Mouse (Mus musculus) E14TG2a.4 (cell line): ENCODE data around the gene Bcar3.

Experiments used
- H3K27me3 ChIP-seq: 2 replicates; pipeline ENCODE4 v1.6.1; 2014; ENCODE audit warnings: low read length, control low read depth; ENCODE audit not compliant: insufficient read depth
- H3K36me3 ChIP-seq: 2 replicates; pipeline ENCODE4 v1.6.1; 2014; ENCODE audit warnings: low read length, control low read depth; ENCODE audit not compliant: insufficient read depth
- H3K4me1 ChIP-seq: replicated peaks from 2 replicates; pipeline ENCODE4 v1.6.1; 2014; ENCODE audit warnings: low read depth, low read length, control low read depth
- H3K4me3 ChIP-seq: replicated peaks from 2 replicates; pipeline ENCODE4 v1.5.1; 2014; ENCODE audit warnings: mild to moderate bottlenecking, low read length
- H3K9me3 ChIP-seq: 2 replicates; pipeline ENCODE4 v1.6.1; 2014; ENCODE audit warnings: low read length, control low read depth
- CTCF ChIP-seq: conservative IDR thresholded peaks from 2 replicates; pipeline ENCODE4 v1.5.1; 2014; ENCODE audit warnings: low read length
- NANOG ChIP-seq: IDR thresholded peaks from 2 replicates; pipeline ENCODE4 v1.6.1; 2014; ENCODE audit warnings: borderline replicate concordance, low read length, mixed read lengths
- POU5F1 ChIP-seq: IDR thresholded peaks from 2 replicates; pipeline ENCODE4 v1.6.1; 2014; ENCODE audit warnings: low read length, borderline replicate concordance

Gene Bcar3

DNA sequence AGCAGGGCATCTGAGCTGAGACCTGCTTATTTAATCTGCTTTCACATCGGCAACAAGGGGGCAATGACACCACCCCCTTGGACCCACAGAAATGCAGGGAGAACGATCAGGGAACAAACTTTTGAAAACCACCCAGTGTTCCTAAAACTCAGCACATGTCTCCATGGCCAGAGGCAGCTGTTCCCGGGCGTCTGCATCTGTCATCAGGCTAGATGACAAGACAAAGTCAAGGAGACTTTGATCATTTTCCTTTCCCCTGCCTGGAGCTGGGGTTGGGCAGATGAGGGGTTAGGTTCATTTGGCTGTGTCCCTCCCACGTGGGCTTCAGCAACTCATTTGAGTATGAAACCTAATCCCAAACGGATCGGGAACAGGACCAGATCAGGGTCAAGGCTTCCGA is 120.9 kb downstream of the Bcar3 start:
- Histone ChIP-seq H3K27me3 (peaks cover 39% of the 10 kb centered on the region), H3K9me3 (no peaks in the 10 kb centered on the region), H3K36me3 (no peaks in the 10 kb centered on the region), H3K4me3 (no peak overlapping the region), H3K4me1 (peaks cover 36% of the 10 kb centered on the region)
- no peak for TF ChIP-seq CTCF
- TF ChIP-seq POU5F1: no peak
- no peak for TF ChIP-seq NANOG

DNA sequence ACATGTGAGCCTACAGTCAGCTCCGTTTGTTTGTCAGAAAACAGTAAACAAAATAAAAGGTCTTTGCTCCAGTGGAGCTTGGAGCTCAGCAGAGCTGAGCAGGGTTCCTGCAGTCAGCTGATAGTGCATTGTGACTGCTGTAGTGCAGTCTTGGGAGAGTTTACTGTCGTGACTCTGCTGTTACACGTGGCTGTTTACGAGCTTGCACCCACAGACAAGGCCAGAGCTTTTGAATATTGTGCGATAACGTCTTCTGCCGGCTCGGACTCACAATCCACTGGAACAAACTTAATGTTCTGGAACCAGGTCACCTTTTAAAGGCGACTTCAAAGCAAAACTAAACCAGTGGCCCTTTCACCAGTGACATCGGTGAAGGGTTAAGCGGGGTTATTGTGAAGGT is 123.5 kb downstream of the Bcar3 start:
- no peaks in the 10 kb centered on the region for H3K9me3 ChIP-seq
- no peak overlapping the region for H3K4me3 ChIP-seq
- peaks cover 27% of the 10 kb centered on the region for H3K27me3 ChIP-seq
- peaks cover 51% of the 10 kb centered on the region for H3K4me1 ChIP-seq
- no peaks in the 10 kb centered on the region for H3K36me3 ChIP-seq
- TF ChIP-seq POU5F1: no peak
- no peak for TF ChIP-seq NANOG
- TF ChIP-seq CTCF: no peak

DNA sequence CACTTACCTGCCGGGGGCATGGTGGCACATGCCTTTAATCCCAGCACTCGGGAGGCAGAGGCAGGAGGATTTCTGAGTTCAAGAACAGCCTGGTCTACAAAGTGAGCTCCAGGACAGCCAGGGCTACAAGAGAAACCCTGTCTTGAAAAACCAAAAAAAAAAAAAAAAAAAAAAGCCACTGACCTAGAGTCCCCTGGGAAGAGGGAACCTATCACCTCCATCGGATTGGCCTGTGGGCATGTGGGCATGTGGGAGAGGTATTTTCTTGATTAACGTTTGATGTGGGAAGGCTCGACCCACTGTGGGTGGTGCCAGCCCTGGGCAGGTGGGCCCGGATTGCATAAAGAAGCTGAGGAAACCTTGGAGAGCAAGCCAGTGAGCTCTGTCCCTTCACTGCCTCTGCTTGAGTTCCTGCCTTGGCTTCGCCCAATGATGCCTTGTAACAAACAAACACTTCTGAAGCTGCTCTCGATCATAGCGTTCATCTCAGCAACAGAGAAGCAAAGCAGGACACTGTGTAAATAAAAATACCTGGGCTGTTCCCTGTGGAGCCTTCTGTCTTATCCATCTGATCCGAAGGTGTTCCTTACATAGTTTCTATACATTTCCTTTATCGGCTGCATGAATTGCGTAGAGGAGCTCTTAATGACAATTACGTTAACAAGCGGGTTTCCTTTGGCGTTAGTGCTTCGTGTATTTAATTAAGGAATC is 124.8 kb downstream of the Bcar3 start:
- peaks cover 21% of the 10 kb centered on the region for H3K27me3 ChIP-seq
- H3K4me3 ChIP-seq: no peak overlapping the region
- H3K4me1 ChIP-seq: peaks cover 56% of the 10 kb centered on the region
- H3K36me3 ChIP-seq: peaks cover 5% of the 10 kb centered on the region; the same call in 1 of the 2 replicates
- TF ChIP-seq POU5F1 (no peak), NANOG (no peak), CTCF (no peak)
- H3K9me3 ChIP-seq: no peaks in the 10 kb centered on the region

DNA sequence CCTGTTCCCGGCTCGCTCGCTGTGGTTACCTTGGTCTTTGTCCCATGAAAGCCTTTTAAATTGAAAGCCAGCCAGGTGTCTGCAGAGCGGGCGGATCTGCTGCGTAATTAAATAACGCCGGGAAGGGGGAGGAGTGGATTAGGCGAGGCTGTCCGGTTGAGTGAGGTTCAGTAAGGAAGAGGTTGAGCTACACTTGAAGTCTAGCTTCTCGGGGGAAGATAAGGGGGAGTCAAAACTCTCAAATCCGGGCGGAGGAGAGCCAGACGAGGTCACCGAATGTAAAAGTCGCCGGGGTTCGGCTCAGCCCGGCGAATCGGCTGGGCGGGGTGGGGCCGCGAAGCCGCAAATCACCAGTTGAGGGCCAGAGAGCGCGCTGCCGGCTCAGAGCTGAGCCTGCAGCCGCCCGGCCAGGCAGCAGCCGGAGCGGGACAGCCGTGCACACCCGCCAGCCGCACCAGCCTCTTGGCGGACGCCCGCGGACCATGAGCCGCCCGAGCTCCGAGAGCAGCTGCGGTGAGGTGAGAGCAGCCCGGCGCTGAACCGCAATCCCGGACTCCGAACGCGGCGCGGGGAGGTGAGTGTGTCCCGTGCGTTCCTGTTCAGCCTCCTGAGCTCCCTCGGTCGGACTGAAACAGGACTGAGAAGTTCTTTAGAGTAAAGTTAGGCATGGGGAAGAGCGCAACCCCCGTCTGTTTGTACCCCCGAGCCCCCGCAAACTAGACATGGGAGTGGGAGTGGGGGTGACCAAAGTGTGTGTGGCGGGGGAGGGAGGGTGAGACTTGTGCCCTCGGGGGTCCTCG is 125.9 kb downstream of the Bcar3 start:
- TF ChIP-seq POU5F1: no peak
- no peak for TF ChIP-seq CTCF
- no peak for TF ChIP-seq NANOG
- Histone ChIP-seq H3K4me3 (peak overlapping the region; percentile 85), H3K9me3 (no peaks in the 10 kb centered on the region), H3K4me1 (peaks cover 51% of the 10 kb centered on the region), H3K36me3 (peaks cover 13% of the 10 kb centered on the region; the same call in 1 of the 2 replicates), H3K27me3 (peaks cover 10% of the 10 kb centered on the region)

DNA sequence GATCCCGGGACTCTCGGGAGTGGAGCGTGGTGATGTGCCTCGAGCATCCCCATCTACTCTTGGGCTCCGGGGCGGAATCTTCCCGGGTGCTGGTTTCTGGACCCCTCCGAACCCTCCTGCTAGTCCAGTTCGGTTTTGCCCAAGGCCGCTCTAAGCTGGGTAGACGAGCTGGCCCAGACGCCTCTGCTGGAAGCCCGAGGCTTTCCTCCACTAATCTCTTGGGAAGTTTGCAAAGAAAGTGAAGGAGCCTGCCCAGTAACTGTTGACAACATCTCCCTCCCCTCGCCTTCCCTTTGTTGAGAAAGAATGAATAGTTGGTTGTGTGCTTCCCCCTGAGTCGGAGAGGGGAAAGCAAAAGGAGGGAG is 126.5 kb downstream of the Bcar3 start:
- Histone ChIP-seq H3K9me3 (no peaks in the 10 kb centered on the region), H3K27me3 (peaks cover 4% of the 10 kb centered on the region; the same call in 1 of the 2 replicates), H3K36me3 (peaks cover 13% of the 10 kb centered on the region; the same call in 1 of the 2 replicates), H3K4me3 (peak overlapping the region; percentile 85), H3K4me1 (peaks cover 48% of the 10 kb centered on the region)
- TF ChIP-seq NANOG (no peak), CTCF (no peak), POU5F1 (no peak)

DNA sequence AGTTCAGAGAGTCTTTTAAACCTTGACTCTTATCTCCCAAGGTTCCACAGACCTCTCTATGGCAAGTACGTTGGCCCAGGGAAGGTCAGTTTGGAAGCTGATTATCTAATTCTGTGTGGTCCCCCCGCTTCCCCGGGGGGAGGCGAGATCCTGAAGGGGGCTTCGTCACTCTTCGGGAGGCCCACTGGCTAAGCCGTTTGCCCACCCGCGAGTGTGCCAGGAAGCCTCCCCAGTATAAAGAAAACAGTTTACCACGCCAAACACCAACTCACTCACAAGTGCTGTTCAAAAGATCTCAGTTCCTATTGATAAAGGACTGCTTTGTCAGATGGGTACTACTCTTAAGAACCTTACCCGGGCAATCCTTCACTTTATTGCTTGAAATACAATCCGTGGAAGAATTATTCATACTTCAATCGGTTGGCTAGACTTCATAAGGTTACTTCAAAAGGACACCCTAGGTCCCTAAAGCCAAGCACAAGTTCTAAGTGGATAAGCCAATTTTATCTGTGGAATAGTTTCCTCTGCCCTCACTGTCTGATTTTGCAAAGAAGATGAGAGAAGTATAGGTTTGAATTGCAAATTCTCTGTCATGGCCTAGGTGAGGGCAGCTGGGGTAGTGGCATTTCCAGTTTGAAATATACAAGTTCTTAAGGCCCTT is 127.2 kb downstream of the Bcar3 start:
- Histone ChIP-seq H3K9me3 (no peaks in the 10 kb centered on the region), H3K4me3 (peak overlapping the region; percentile 85), H3K36me3 (peaks cover 17% of the 10 kb centered on the region; the same call in 1 of the 2 replicates), H3K4me1 (peaks cover 54% of the 10 kb centered on the region), H3K27me3 (0 out of 2 replicates have a peak, but pooled peaks cover 3% of the 10 kb centered on the region)
- TF ChIP-seq POU5F1: no peak
- no peak for TF ChIP-seq CTCF
- no peak for TF ChIP-seq NANOG

DNA sequence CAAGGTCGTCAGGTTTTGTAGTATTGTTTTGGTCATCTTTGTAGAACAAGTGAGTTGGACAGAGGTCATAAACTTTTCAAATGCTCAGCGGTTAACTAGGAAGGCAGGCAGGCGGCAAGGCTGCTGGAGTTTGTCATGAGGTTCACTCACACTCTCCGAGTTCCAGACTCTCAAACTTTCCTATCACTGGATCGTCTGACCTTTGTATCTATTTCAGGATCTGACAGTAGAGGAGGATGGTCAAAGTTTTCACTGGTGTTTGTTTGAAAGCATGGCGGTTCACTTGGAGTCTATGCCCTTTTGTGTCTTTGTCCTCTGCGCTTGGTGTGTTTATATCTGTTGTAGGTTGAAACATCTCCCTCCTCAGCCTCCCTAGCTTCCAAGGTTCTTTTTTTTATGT is 127.9 kb downstream of the Bcar3 start:
- peak overlapping the region; percentile 85; the same call in 1 of the 2 replicates for H3K4me3 ChIP-seq
- H3K27me3 ChIP-seq: 0 out of 2 replicates have a peak, but pooled peaks cover 3% of the 10 kb centered on the region
- peaks cover 54% of the 10 kb centered on the region for H3K4me1 ChIP-seq
- TF ChIP-seq POU5F1 (no peak), CTCF (no peak), NANOG (no peak)
- H3K36me3 ChIP-seq: peaks cover 23% of the 10 kb centered on the region
- no peaks in the 10 kb centered on the region for H3K9me3 ChIP-seq

DNA sequence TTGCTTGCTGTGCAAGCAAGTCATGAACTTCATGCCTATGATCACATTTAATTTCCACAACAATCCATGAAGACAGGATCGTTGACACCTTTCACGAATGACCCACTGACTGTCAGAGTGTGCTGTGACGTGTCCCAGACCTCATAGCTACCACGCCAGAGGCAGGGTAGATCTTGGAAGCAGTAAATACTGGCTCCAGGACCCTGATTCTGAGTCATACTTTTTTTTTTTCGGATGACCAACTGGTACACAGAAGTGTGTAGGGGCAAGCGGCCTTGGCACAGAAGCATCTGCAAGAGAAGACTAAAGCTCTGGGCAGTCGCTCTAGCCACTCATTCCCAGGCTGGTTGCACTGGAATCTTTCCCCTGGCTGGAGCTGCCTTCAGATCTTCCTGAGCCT is 128.3 kb downstream of the Bcar3 start:
- Histone ChIP-seq H3K9me3 (no peaks in the 10 kb centered on the region), H3K4me1 (peaks cover 54% of the 10 kb centered on the region), H3K27me3 (0 out of 2 replicates have a peak, but pooled peaks cover 3% of the 10 kb centered on the region), H3K4me3 (no peak overlapping the region), H3K36me3 (peaks cover 27% of the 10 kb centered on the region)
- TF ChIP-seq NANOG: no peak
- TF ChIP-seq CTCF: no peak
- no peak for TF ChIP-seq POU5F1
